Mouse (Mus musculus) hindbrain, embryonic 12.5 days (tissue): ENCODE measurements around the gene Prn. TPM values are rescaled to one million over a fixed set of nuclear protein-coding genes. Genes with fewer than 3 reads are reported as not detected.

Source experiments
- ATAC-seq: fragments of 200-750 bp; cut with Nextera tagmentation; 2 replicates; pipeline ENCODE4 v1.8.0; 2017; ENCODE audit warnings: moderate TSS enrichment; ENCODE audit not compliant: low FRiP score
- H3K27ac ChIP-seq: fragments of 300-500 bp; sonication (generic); 2 replicates; pipeline ENCODE4 v1.5.1; 2016; ENCODE audit warnings: mild to moderate bottlenecking
- H3K27me3 ChIP-seq: fragments of 300-500 bp; sonication (generic); 2 replicates; pipeline ENCODE4 v1.6.1; 2016; ENCODE audit warnings: mild to moderate bottlenecking
- H3K36me3 ChIP-seq: fragments of 300-500 bp; sonication (generic); 2 replicates; pipeline ENCODE4 v1.6.1; 2016; ENCODE audit warnings: mild to moderate bottlenecking
- H3K4me1 ChIP-seq: fragments of 300-500 bp; sonication (generic); 2 replicates; pipeline ENCODE4 v1.6.1; 2016
- H3K4me2 ChIP-seq: fragments of 300-500 bp; sonication (generic); replicated peaks from 2 replicates; pipeline ENCODE4 v1.6.1; 2016; ENCODE audit warnings: mild to moderate bottlenecking
- H3K4me3 ChIP-seq: fragments of 300-500 bp; sonication (generic); 2 replicates; pipeline ENCODE4 v1.5.1; 2016; ENCODE audit warnings: mild to moderate bottlenecking
- H3K9ac ChIP-seq: fragments of 300-500 bp; sonication (generic); 2 replicates; pipeline ENCODE4 v1.6.1; 2016; ENCODE audit warnings: mild to moderate bottlenecking, moderate library complexity
- H3K9me3 ChIP-seq: fragments of 300-500 bp; sonication (generic); replicated peaks from 2 replicates; pipeline ENCODE4 v1.6.1; 2016; ENCODE audit warnings: mild to moderate bottlenecking
- WGBS: fragments of 180-500 bp; shearing (Covaris S2); methylation state at CpG from one replicate; pipeline ENCODE4 v1.1.7; 2016; 5-methylcytosine and 5-hydroxymethylcytosine counted together
- polyA plus RNA-seq: library from polyadenylated mRNA; unstranded; fragments of >200 nt; fragmentation: Nextera tagmentation; extraction: Ambion mirVana; gene quantifications from 2 replicates; pipeline ENCODE4 v1.2.1, GENCODE M21; 2016

The Prn gene
- polyA plus RNA-seq, 1 experiment from 2014 or later, result not detected

GRCm38 (mm10) chr2:131992487-131992886 lies 82.7 kb downstream of the Prn start:
- H3K36me3 ChIP-seq, result peaks cover 30% of the 10 kb centered on the region
- ATAC-seq, result no peak
- H3K27ac ChIP-seq, result no peak overlapping the region
- no peak overlapping the region for H3K9ac ChIP-seq
- peaks cover 8% of the 10 kb centered on the region for H3K4me1 ChIP-seq
- no peaks in the 10 kb centered on the region for H3K27me3 ChIP-seq
- H3K4me3 ChIP-seq, result no peak overlapping the region
- 90% methylated on average over 2 of the region's 2 CpGs for WGBS
- H3K4me2 ChIP-seq, result no peak overlapping the region
- no peaks in the 10 kb centered on the region for H3K9me3 ChIP-seq

GRCm38 (mm10) chr2:131993151-131993550 lies 83.4 kb downstream of the Prn start:
- 75% methylated on average over 4 of the region's 4 CpGs for WGBS
- Histone ChIP-seq H3K27ac (no peak overlapping the region), H3K9ac (no peak overlapping the region), H3K4me3 (no peak overlapping the region), H3K27me3 (no peaks in the 10 kb centered on the region), H3K4me1 (peaks cover 8% of the 10 kb centered on the region), H3K36me3 (peaks cover 37% of the 10 kb centered on the region), H3K9me3 (no peaks in the 10 kb centered on the region), H3K4me2 (0 out of 2 replicates have a peak overlapping the region, but pooled peaks have one; percentile 5)
- ATAC-seq, result no peak

DNA sequence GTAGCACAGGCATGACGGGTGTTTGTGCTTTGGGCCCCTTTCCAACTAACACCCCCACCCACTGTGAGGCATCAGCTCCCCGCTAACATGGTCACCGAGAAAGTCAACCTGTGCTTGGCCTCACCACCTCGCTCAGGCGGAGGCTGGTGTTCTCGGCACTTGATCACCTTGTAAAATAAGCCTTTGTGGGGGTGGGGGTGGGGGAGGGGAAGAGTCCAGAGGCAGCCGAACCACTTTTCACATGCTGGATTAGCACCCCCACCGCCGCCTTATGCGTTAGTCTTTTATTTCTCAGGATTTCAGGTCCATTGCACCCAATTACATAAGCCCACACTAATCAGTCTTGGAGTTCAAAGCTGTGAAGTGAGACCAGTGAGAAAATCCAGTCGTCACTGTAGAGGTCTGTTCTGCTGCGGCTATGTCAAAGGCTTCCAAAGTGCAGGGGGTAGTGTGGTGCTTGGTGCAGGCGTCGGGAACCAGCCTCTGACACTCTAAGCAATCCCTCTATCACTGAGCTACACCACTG lies 83.9 kb downstream of the Prn start:
- H3K4me2 ChIP-seq, result 0 out of 2 replicates have a peak overlapping the region, but pooled peaks have one; percentile 5
- no peak overlapping the region for H3K9ac ChIP-seq
- no peak for ATAC-seq
- peaks cover 8% of the 10 kb centered on the region for H3K4me1 ChIP-seq
- H3K4me3 ChIP-seq, result no peak overlapping the region
- no peak overlapping the region for H3K27ac ChIP-seq
- H3K9me3 ChIP-seq, result no peaks in the 10 kb centered on the region
- H3K36me3 ChIP-seq, result peaks cover 39% of the 10 kb centered on the region
- H3K27me3 ChIP-seq, result no peaks in the 10 kb centered on the region
- WGBS, result 42% methylated on average over 14 of the region's 14 CpGs

GRCm38 (mm10) chr2:131994971-131995370 lies 85.2 kb downstream of the Prn start:
- Histone ChIP-seq H3K27ac (no peak overlapping the region), H3K4me1 (peaks cover 8% of the 10 kb centered on the region), H3K9me3 (no peaks in the 10 kb centered on the region), H3K36me3 (peaks cover 47% of the 10 kb centered on the region), H3K27me3 (no peaks in the 10 kb centered on the region), H3K9ac (no peak overlapping the region), H3K4me3 (no peak overlapping the region), H3K4me2 (no peak overlapping the region)
- no peak for ATAC-seq
- 96% methylated on average over 6 of the region's 6 CpGs for WGBS

GRCm38 (mm10) chr2:131995742-131996141 lies 86.0 kb downstream of the Prn start:
- peaks cover 53% of the 10 kb centered on the region for H3K36me3 ChIP-seq
- H3K9ac ChIP-seq, result peak overlapping the region; percentile 27; the same call in 1 of the 2 replicates
- H3K4me1 ChIP-seq, result peaks cover 8% of the 10 kb centered on the region
- no peak for ATAC-seq
- H3K9me3 ChIP-seq, result no peaks in the 10 kb centered on the region
- no peak overlapping the region for H3K4me2 ChIP-seq
- no peak overlapping the region for H3K4me3 ChIP-seq
- H3K27ac ChIP-seq, result no peak overlapping the region
- H3K27me3 ChIP-seq, result no peaks in the 10 kb centered on the region
- 90% methylated on average over 12 of the region's 12 CpGs for WGBS

DNA sequence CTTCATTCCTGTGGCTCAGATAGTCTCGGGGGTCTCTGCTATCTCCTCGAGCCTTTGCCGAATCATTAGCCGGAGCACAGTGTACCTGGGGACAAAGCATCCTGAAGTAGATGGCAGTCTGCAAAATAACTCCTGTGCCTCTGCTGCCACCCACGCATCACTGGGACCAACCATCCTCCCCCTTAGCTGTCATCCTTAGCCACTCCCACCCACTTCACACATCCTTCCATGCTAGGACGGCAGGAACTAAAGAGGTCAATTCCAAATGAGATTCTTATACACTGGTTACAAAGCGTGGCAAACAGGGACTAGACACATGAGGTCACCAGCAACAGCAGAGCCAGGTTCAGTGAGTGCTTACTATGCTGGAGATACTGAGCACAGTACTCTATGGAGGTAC lies 86.6 kb downstream of the Prn start:
- no peak overlapping the region for H3K4me3 ChIP-seq

DNA sequence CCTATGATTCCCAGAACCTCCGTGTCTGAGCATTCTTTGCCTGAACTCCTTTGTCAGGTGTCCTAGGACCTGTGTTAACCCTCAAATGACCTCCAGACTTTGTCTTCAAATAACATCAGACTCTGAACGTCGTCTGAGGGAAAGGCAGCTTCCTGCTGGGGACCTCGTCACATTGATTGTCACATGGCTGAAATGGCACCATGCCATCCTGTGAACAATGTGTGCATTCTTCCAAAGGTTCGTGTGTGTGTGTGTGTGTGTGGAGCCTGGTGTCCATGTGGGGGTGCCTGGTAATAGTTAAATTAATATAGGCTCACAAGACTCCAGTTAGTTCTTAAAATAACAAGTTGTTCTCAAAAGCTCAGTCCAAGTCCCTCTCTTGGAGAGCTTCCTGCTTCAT lies 87.6 kb downstream of the Prn start:
- H3K36me3 ChIP-seq, result peaks cover 61% of the 10 kb centered on the region
- H3K9ac ChIP-seq, result no peak overlapping the region

More for the DNA sequence above, 86.6 kb downstream of the Prn start:
- no peaks in the 10 kb centered on the region for H3K9me3 ChIP-seq
- peaks cover 8% of the 10 kb centered on the region for H3K4me1 ChIP-seq
- no peak overlapping the region for H3K4me2 ChIP-seq
- H3K27me3 ChIP-seq, result no peaks in the 10 kb centered on the region
- H3K9ac ChIP-seq, result no peak overlapping the region
- H3K27ac ChIP-seq, result no peak overlapping the region
- H3K36me3 ChIP-seq, result peaks cover 56% of the 10 kb centered on the region
- WGBS, result 82% methylated on average over 7 of the region's 7 CpGs
- no peak for ATAC-seq

DNA sequence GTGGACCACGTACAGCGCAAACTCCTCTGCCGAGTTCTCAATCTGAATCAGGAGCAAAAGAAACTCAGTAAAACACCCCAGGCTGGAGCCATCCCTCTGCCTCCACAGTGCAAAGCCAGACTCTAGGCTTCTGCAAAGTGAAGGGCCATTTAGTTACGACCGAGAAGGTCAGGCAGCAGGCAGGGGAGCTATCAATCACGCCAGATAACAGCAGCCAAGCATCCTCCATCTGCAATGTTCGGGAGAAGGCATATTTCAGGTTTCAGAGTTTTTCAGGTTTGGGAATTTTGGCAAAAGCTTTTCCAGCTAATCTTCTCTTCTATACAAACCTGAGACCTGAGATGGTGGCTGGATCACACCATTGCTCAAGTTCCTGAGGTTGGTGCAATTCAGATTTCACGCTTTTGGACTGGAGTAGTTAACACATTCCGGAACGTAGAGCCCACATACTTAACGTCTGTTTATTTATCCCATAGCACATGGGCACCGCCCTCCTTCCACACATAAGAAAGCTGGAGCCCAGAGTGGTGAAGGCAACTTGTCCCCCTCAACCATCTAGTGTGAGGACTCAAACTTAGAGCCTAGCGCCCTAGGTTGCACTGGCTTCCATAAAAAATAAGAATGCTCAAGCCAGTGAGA lies 92.1 kb downstream of the Prn start:
- Histone ChIP-seq H3K4me1 (0 out of 2 replicates have a peak, but pooled peaks cover 3% of the 10 kb centered on the region), H3K27me3 (no peaks in the 10 kb centered on the region), H3K27ac (no peak overlapping the region), H3K4me2 (no peak overlapping the region), H3K36me3 (peaks cover 72% of the 10 kb centered on the region), H3K9me3 (no peaks in the 10 kb centered on the region), H3K9ac (no peak overlapping the region), H3K4me3 (no peak overlapping the region)
- 72% methylated on average over 13 of the region's 13 CpGs for WGBS
- no peak for ATAC-seq

More for the DNA sequence above, 87.6 kb downstream of the Prn start:
- 39% methylated on average over 5 of the region's 5 CpGs for WGBS
- peaks cover 8% of the 10 kb centered on the region for H3K4me1 ChIP-seq
- H3K4me2 ChIP-seq, result no peak overlapping the region
- no peaks in the 10 kb centered on the region for H3K9me3 ChIP-seq
- H3K4me3 ChIP-seq, result no peak overlapping the region
- no peaks in the 10 kb centered on the region for H3K27me3 ChIP-seq
- H3K27ac ChIP-seq, result no peak overlapping the region
- no peak for ATAC-seq

- Histone ChIP-seq H3K9me3 (no peaks in the 10 kb centered on the region), H3K9ac (no peak overlapping the region), H3K4me3 (no peak overlapping the region), H3K4me1 (0 out of 2 replicates have a peak, but pooled peaks cover 2% of the 10 kb centered on the region), H3K27ac (no peak overlapping the region), H3K36me3 (peaks cover 70% of the 10 kb centered on the region), H3K4me2 (no peak overlapping the region), H3K27me3 (no peaks in the 10 kb centered on the region)
- no peak for ATAC-seq
- WGBS, result 83% methylated on average over 5 of the region's 5 CpGs
Observed at GRCm38 (mm10) chr2:132003916-132004315, 94.2 kb downstream of the Prn start.

GRCm38 (mm10) chr2:132004495-132005136 lies 94.9 kb downstream of the Prn start:
- H3K27me3 ChIP-seq, result no peaks in the 10 kb centered on the region
- no peak for ATAC-seq
- H3K4me2 ChIP-seq, result no peak overlapping the region
- H3K9me3 ChIP-seq, result no peaks in the 10 kb centered on the region
- H3K36me3 ChIP-seq, result peaks cover 71% of the 10 kb centered on the region
- 0 out of 2 replicates have a peak, but pooled peaks cover 2% of the 10 kb centered on the region for H3K4me1 ChIP-seq
- no peak overlapping the region for H3K9ac ChIP-seq
- no peak overlapping the region for H3K4me3 ChIP-seq
- 83% methylated on average over 9 of the region's 9 CpGs for WGBS
- H3K27ac ChIP-seq, result no peak overlapping the region

- no peaks in the 10 kb centered on the region for H3K27me3 ChIP-seq
- no peak overlapping the region for H3K27ac ChIP-seq
- peaks cover 67% of the 10 kb centered on the region for H3K36me3 ChIP-seq
- WGBS, result 91% methylated on average over 4 of the region's 4 CpGs
- no peak overlapping the region for H3K4me3 ChIP-seq
- ATAC-seq, result no peak
- no peaks in the 10 kb centered on the region for H3K9me3 ChIP-seq
- 0 out of 2 replicates have a peak, but pooled peaks cover 2% of the 10 kb centered on the region for H3K4me1 ChIP-seq
- no peak overlapping the region for H3K4me2 ChIP-seq
- H3K9ac ChIP-seq, result no peak overlapping the region
Observed at GRCm38 (mm10) chr2:132005445-132005844, 95.7 kb downstream of the Prn start.
